Mouse (Mus musculus): Measurements from ENCODE around the gene Ccdc134. TPM values are rescaled to one million over a fixed set of nuclear protein-coding genes. Genes with fewer than 3 reads are reported as not detected.

Ccdc134 gene
- polyA plus RNA-seq, 1 experiment from 2014 or later, result 17.2 TPM

GRCm38 (mm10) chr15:82145408-82145807 lies 17.7 kb downstream of the Ccdc134 start:
- Histone ChIP-seq H3K9ac (ENCODE audit: low read depth, low read length) (no peak overlapping the region), H3K36me3 (ENCODE audit: control insufficient read depth, insufficient read depth, low read length) (peaks cover 3% of the 10 kb centered on the region; the same call in 1 of the 2 replicates), H3K27ac (ENCODE audit: low read depth, low read length) (peak overlapping the region; percentile 90), H3K9me3 (ENCODE audit: control insufficient read depth, low read length) (no peaks in the 10 kb centered on the region), H3K27me3 (ENCODE audit: control insufficient read depth, insufficient read depth, low read length) (no peaks in the 10 kb centered on the region), H3K4me1 (replicated peaks; ENCODE audit: control insufficient read depth, insufficient read depth, low read length) (0 out of 2 replicates have a peak, but pooled peaks cover 2% of the 10 kb centered on the region), H3K4me2 (replicated peaks; ENCODE audit: low read depth, low read length) (no peak overlapping the region), H3K4me3 (ENCODE audit: low read depth, low read length) (no peak overlapping the region)
- WGBS, result 59% methylated on average over 2 of the region's 2 CpGs
- ATAC-seq (ENCODE audit: low FRiP score) (no peak), DNase-seq (ENCODE audit: low spot score) (no peak)

DNA sequence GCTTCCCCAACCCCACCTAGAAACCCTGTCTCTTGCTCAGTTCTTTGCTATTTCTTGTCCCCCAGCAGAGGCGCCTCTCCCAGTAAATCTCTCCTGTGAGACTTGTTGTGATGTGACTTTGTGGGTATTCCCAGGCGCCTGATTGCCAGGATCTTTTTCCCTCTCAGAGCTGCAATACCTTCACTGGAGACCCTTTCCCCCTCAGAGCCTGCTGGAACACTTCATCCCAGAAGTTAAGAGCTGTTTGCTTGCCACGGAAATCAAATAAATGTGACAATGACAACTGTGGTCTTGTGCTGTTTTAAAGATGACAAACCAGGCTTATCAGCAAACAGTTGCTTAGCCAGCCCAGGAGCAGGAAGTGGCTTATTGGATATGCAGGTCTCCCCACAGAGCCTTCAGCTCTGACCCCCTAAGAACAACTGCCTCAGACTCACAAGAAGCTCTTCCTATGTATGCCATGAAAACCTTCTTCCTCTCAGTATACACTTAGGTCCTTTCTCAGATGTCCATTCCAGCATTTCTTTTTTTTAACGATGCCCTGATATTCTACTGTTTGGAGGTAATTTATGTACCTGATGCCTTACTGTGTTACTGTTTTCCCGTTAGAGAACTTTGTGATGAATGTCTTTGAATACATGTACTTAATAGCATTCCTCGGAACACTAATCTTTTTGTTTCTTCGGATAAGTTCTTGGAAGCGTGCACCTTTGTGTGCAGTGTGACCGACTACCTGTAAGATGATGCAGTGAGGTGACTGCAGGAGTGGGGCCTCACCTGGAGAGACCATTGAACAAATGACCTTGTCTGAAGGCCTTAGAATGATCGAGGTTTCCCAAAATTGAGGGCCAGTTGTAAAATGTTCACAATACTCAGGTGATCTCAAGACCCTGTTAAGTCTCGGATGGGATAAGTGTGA lies 18.4 kb downstream of the Ccdc134 start:
- Histone ChIP-seq H3K4me1 (replicated peaks; ENCODE audit: control insufficient read depth, insufficient read depth, low read length) (0 out of 2 replicates have a peak, but pooled peaks cover 2% of the 10 kb centered on the region), H3K4me3 (ENCODE audit: low read depth, low read length) (peak overlapping the region; percentile 12; the same call in 1 of the 2 replicates), H3K27ac (ENCODE audit: low read depth, low read length) (peak overlapping the region; percentile 90), H3K9ac (ENCODE audit: low read depth, low read length) (peak overlapping the region; percentile 35; the same call in 1 of the 2 replicates), H3K36me3 (ENCODE audit: control insufficient read depth, insufficient read depth, low read length) (peaks cover 1% of the 10 kb centered on the region; the same call in 1 of the 2 replicates), H3K4me2 (replicated peaks; ENCODE audit: low read depth, low read length) (peak overlapping the region; percentile 34), H3K9me3 (ENCODE audit: control insufficient read depth, low read length) (no peaks in the 10 kb centered on the region), H3K27me3 (ENCODE audit: control insufficient read depth, insufficient read depth, low read length) (no peaks in the 10 kb centered on the region)
- 23% methylated on average over 11 of the region's 11 CpGs for WGBS
- DNase-seq (ENCODE audit: low spot score), result peak; percentile 28
- ATAC-seq (ENCODE audit: low FRiP score), result no peak; the same call in 1 of the 2 replicates

- Histone ChIP-seq H3K4me3 (ENCODE audit: low read depth, low read length) (peak within 1 kb of the TSS; percentile 90), H3K4me1 (replicated peaks; ENCODE audit: control insufficient read depth, insufficient read depth, low read length) (0 out of 2 replicates have a peak, but pooled peaks cover 2% of the 10 kb centered on the region), H3K9me3 (ENCODE audit: control insufficient read depth, low read length) (no peaks in the 10 kb centered on the region), H3K27me3 (ENCODE audit: control insufficient read depth, insufficient read depth, low read length) (no peaks in the 10 kb centered on the region), H3K36me3 (ENCODE audit: control insufficient read depth, insufficient read depth, low read length) (no peaks in the 10 kb centered on the region), H3K27ac (ENCODE audit: low read depth, low read length) (peak within 1 kb of the TSS; percentile 98), H3K9ac (ENCODE audit: low read depth, low read length) (peak within 1 kb of the TSS; percentile 93), H3K4me2 (replicated peaks; ENCODE audit: low read depth, low read length) (peak within 1 kb of the TSS; percentile 69)
- DNase-seq (ENCODE audit: low spot score), result peak; percentile 99
- ATAC-seq (ENCODE audit: low FRiP score), result peak; percentile 97
- 1% methylated on average over 47 of the region's 79 CpGs for WGBS
Measured at GRCm38 (mm10) chr15:82146770-82147610, 19.3 kb downstream of the Ccdc134 start, which contains the start of gene Srebf2. TSS of gene Srebf2 (plus strand) at chr15:82147181.

- 0 out of 2 replicates have a peak, but pooled peaks cover 2% of the 10 kb centered on the region for H3K4me1 ChIP-seq (replicated peaks; ENCODE audit: control insufficient read depth, insufficient read depth, low read length)
- H3K27ac ChIP-seq (ENCODE audit: low read depth, low read length), result peak overlapping the region; percentile 98
- DNase-seq (ENCODE audit: low spot score), result peak; percentile 74
- no peaks in the 10 kb centered on the region for H3K9me3 ChIP-seq (ENCODE audit: control insufficient read depth, low read length)
- no peaks in the 10 kb centered on the region for H3K27me3 ChIP-seq (ENCODE audit: control insufficient read depth, insufficient read depth, low read length)
- H3K4me3 ChIP-seq (ENCODE audit: low read depth, low read length), result peak overlapping the region; percentile 90
- no peaks in the 10 kb centered on the region for H3K36me3 ChIP-seq (ENCODE audit: control insufficient read depth, insufficient read depth, low read length)
- under 1% methylated on average over 38 of the region's 50 CpGs for WGBS
- peak overlapping the region; percentile 93 for H3K9ac ChIP-seq (ENCODE audit: low read depth, low read length)
- H3K4me2 ChIP-seq (replicated peaks; ENCODE audit: low read depth, low read length), result peak overlapping the region; percentile 69
- peak; percentile 2 for ATAC-seq (ENCODE audit: low FRiP score)
Measured at GRCm38 (mm10) chr15:82147611-82148111, 19.9 kb downstream of the Ccdc134 start.

GRCm38 (mm10) chr15:82148510-82148911 lies 20.8 kb downstream of the Ccdc134 start:
- ATAC-seq (ENCODE audit: low FRiP score) (no peak), DNase-seq (ENCODE audit: low spot score) (no peak)
- Histone ChIP-seq H3K36me3 (ENCODE audit: control insufficient read depth, insufficient read depth, low read length) (no peaks in the 10 kb centered on the region), H3K4me2 (replicated peaks; ENCODE audit: low read depth, low read length) (peak overlapping the region; percentile 69), H3K27ac (ENCODE audit: low read depth, low read length) (no peak overlapping the region), H3K27me3 (ENCODE audit: control insufficient read depth, insufficient read depth, low read length) (no peaks in the 10 kb centered on the region), H3K9me3 (ENCODE audit: control insufficient read depth, low read length) (no peaks in the 10 kb centered on the region), H3K9ac (ENCODE audit: low read depth, low read length) (peak overlapping the region; percentile 93), H3K4me3 (ENCODE audit: low read depth, low read length) (peak overlapping the region; percentile 90), H3K4me1 (replicated peaks; ENCODE audit: control insufficient read depth, insufficient read depth, low read length) (0 out of 2 replicates have a peak, but pooled peaks cover 2% of the 10 kb centered on the region)
- WGBS, result 39% methylated on average over 9 of the region's 9 CpGs

- Histone ChIP-seq H3K4me2 (replicated peaks; ENCODE audit: low read depth, low read length) (no peak overlapping the region), H3K4me3 (ENCODE audit: low read depth, low read length) (no peak overlapping the region), H3K27ac (ENCODE audit: low read depth, low read length) (no peak overlapping the region), H3K27me3 (ENCODE audit: control insufficient read depth, insufficient read depth, low read length) (no peaks in the 10 kb centered on the region), H3K9ac (ENCODE audit: low read depth, low read length) (no peak overlapping the region), H3K4me1 (replicated peaks; ENCODE audit: control insufficient read depth, insufficient read depth, low read length) (no peaks in the 10 kb centered on the region), H3K9me3 (ENCODE audit: control insufficient read depth, low read length) (no peaks in the 10 kb centered on the region), H3K36me3 (ENCODE audit: control insufficient read depth, insufficient read depth, low read length) (no peaks in the 10 kb centered on the region)
- ATAC-seq (ENCODE audit: low FRiP score), result no peak
- no peak for DNase-seq (ENCODE audit: low spot score)
Measured at GRCm38 (mm10) chr15:82150042-82150441, 22.3 kb downstream of the Ccdc134 start.

GRCm38 (mm10) chr15:82151176-82151575 lies 23.5 kb downstream of the Ccdc134 start:
- Histone ChIP-seq H3K27me3 (ENCODE audit: control insufficient read depth, insufficient read depth, low read length) (no peaks in the 10 kb centered on the region), H3K4me1 (replicated peaks; ENCODE audit: control insufficient read depth, insufficient read depth, low read length) (no peaks in the 10 kb centered on the region), H3K9me3 (ENCODE audit: control insufficient read depth, low read length) (no peaks in the 10 kb centered on the region), H3K9ac (ENCODE audit: low read depth, low read length) (no peak overlapping the region), H3K4me3 (ENCODE audit: low read depth, low read length) (no peak overlapping the region), H3K4me2 (replicated peaks; ENCODE audit: low read depth, low read length) (no peak overlapping the region), H3K36me3 (ENCODE audit: control insufficient read depth, insufficient read depth, low read length) (no peaks in the 10 kb centered on the region), H3K27ac (ENCODE audit: low read depth, low read length) (no peak overlapping the region)
- no peak for DNase-seq (ENCODE audit: low spot score)
- 96% methylated on average over 4 of the region's 4 CpGs for WGBS
- no peak for ATAC-seq (ENCODE audit: low FRiP score)

DNA sequence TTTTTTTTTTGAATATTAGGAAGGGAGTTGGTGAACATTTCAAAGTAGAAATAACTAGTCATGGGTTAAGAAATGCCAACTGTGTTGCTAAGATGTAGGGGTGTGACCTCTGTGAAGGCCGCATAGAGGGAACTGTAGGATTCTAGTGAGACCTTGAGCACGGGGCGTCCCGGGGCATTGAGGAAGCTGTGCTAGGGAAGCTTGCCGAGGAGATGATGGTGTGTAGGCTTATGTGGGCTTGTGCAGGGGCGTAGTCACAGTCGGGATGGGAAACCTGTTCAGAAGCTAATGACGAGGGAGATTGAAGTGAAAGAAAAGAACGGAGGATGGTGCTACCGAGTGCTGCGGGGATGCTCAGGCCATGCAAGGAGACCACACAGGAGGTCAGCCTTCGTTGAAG lies 24.3 kb downstream of the Ccdc134 start:
- Histone ChIP-seq H3K27me3 (ENCODE audit: control insufficient read depth, insufficient read depth, low read length) (no peaks in the 10 kb centered on the region), H3K36me3 (ENCODE audit: control insufficient read depth, insufficient read depth, low read length) (no peaks in the 10 kb centered on the region), H3K4me2 (replicated peaks; ENCODE audit: low read depth, low read length) (no peak overlapping the region), H3K27ac (ENCODE audit: low read depth, low read length) (no peak overlapping the region), H3K9ac (ENCODE audit: low read depth, low read length) (no peak overlapping the region), H3K4me1 (replicated peaks; ENCODE audit: control insufficient read depth, insufficient read depth, low read length) (no peaks in the 10 kb centered on the region), H3K4me3 (ENCODE audit: low read depth, low read length) (no peak overlapping the region), H3K9me3 (ENCODE audit: control insufficient read depth, low read length) (no peaks in the 10 kb centered on the region)
- 91% methylated on average over 12 of the region's 12 CpGs for WGBS
- ATAC-seq (ENCODE audit: low FRiP score), result no peak
- DNase-seq (ENCODE audit: low spot score), result no peak
